Comparison of ENCODE assay signal across 27 mouse cellular contexts in genomic region chr11:6132886-6133285, GRCm38 (mm10).
"Had no signal": no experiment of that assay in that cellular context is flagged by ENCODE, and none has a peak within 500 bp of the region (broad histone marks: within the 10 kb centered on the region; RNA-seq: fewer than 3 reads in every experiment).

No protein-coding gene starts in this region.

- ATAC-seq: forebrain, embryonic 13.5 days; forebrain, embryonic 14.5 days; forebrain, embryonic 15.5 days; forebrain, embryonic 16.5 days; forebrain, postnatal 0 days had no signal

- H3K9ac ChIP-seq: embryonic facial prominence, embryonic 12.5 days; embryonic facial prominence, embryonic 13.5 days; embryonic facial prominence, embryonic 15.5 days; forebrain, embryonic 12.5 days; forebrain, embryonic 13.5 days; forebrain, embryonic 15.5 days; forebrain, postnatal 0 days had no signal

- H3K36me3 ChIP-seq: embryonic facial prominence, embryonic 12.5 days; embryonic facial prominence, embryonic 15.5 days; forebrain, embryonic 10.5 days; forebrain, embryonic 12.5 days; forebrain, embryonic 15.5 days had no signal

- H3K4me2 ChIP-seq: embryonic facial prominence, embryonic 12.5 days; embryonic facial prominence, embryonic 13.5 days; embryonic facial prominence, embryonic 15.5 days; forebrain, embryonic 12.5 days; forebrain, embryonic 13.5 days; forebrain, embryonic 15.5 days had no signal

- H3K4me1 ChIP-seq: embryonic facial prominence, embryonic 10.5 days; embryonic facial prominence, embryonic 12.5 days; embryonic facial prominence, embryonic 13.5 days; embryonic facial prominence, embryonic 15.5 days; forebrain, embryonic 10.5 days; forebrain, embryonic 12.5 days; forebrain, embryonic 13.5 days; forebrain, embryonic 15.5 days had no signal

- H3K27me3 ChIP-seq: embryonic facial prominence, embryonic 12.5 days; embryonic facial prominence, embryonic 13.5 days; embryonic facial prominence, embryonic 15.5 days; forebrain, embryonic 12.5 days; forebrain, embryonic 13.5 days; forebrain, embryonic 15.5 days had no signal

- DNase-seq: cerebellum, adult 18-20 months; cerebellum, adult 2 months; cerebellum, adult 8-10 months; cerebellum, adult 9-10 months; cerebellum, adult 9-11 months; cerebellum, postnatal 10 days; cerebellum, postnatal 14 days; cerebellum, postnatal 25 days; cerebellum, postnatal 36 days; embryo, embryonic 11 days; forebrain, postnatal 0 days; gastrocnemius, adult 2 months; gastrocnemius, postnatal 10 days; gastrocnemius, postnatal 14 days; gastrocnemius, postnatal 25 days; gastrocnemius, postnatal 36 days had no signal

- H3K9me3 ChIP-seq: embryonic facial prominence, embryonic 10.5 days; embryonic facial prominence, embryonic 12.5 days; embryonic facial prominence, embryonic 13.5 days; embryonic facial prominence, embryonic 15.5 days; forebrain, embryonic 10.5 days; forebrain, embryonic 12.5 days; forebrain, embryonic 13.5 days; forebrain, embryonic 15.5 days had no signal

- H3K27ac ChIP-seq: embryonic facial prominence, embryonic 10.5 days; embryonic facial prominence, embryonic 12.5 days; embryonic facial prominence, embryonic 13.5 days; embryonic facial prominence, embryonic 15.5 days; forebrain, embryonic 10.5 days; forebrain, embryonic 12.5 days; forebrain, embryonic 13.5 days; forebrain, embryonic 15.5 days; gastrocnemius, adult 2 months had no signal

- H3K4me3 ChIP-seq: embryonic facial prominence, embryonic 10.5 days; embryonic facial prominence, embryonic 12.5 days; embryonic facial prominence, embryonic 13.5 days; embryonic facial prominence, embryonic 15.5 days; erythroblast, embryonic 14.5 days; forebrain, embryonic 10.5 days; forebrain, embryonic 12.5 days; forebrain, embryonic 13.5 days; forebrain, embryonic 15.5 days; gastrocnemius, adult 2 months had no signal
